Mouse (Mus musculus): ENCODE measurements around the gene Map2k4. TPM values are rescaled to one million over a fixed set of nuclear protein-coding genes. Genes with fewer than 3 reads are reported as not detected.

The Map2k4 gene
- polyA plus RNA-seq, 1 experiment = 18.5 TPM

- 88% methylated on average over 5 of the region's 5 CpGs for WGBS
- TF ChIP-seq POLR2A (IDR thresholded peaks at IDR 0.05; ENCODE audit: control insufficient read depth, extremely low read depth, insufficient read depth, low read length, poor library complexity) = no peak
- TF ChIP-seq CTCF (IDR thresholded peaks at IDR 0.05; ENCODE audit: borderline replicate concordance, control insufficient read depth, extremely low read depth, insufficient read depth, low read length, poor library complexity) = no peak
- H3K36me3 ChIP-seq (ENCODE audit: control insufficient read depth, insufficient read depth, low read length) = no peaks in the 10 kb centered on the region
Observed at GRCm38 (mm10) chr11:65646314-65646713, 141.8 kb downstream of the Map2k4 start.

GRCm38 (mm10) chr11:65644539-65644938, 143.6 kb downstream of the Map2k4 start:
- no peak overlapping the region for H3K27ac ChIP-seq (ENCODE audit: control insufficient read depth, insufficient read depth, low read length)
- no peaks in the 10 kb centered on the region for H3K36me3 ChIP-seq (ENCODE audit: control insufficient read depth, insufficient read depth, low read length)
- no peak overlapping the region for H3K4me3 ChIP-seq (ENCODE audit: control insufficient read depth, insufficient read depth, low read length)
- WGBS = 68% methylated on average over 4 of the region's 4 CpGs
- no peaks in the 10 kb centered on the region for H3K27me3 ChIP-seq (ENCODE audit: control insufficient read depth, insufficient read depth, low read length)
- DNase-seq = no peak
- TF ChIP-seq CTCF (IDR thresholded peaks at IDR 0.05; ENCODE audit: borderline replicate concordance, control insufficient read depth, extremely low read depth, insufficient read depth, low read length, poor library complexity) (no peak), POLR2A (IDR thresholded peaks at IDR 0.05; ENCODE audit: control insufficient read depth, extremely low read depth, insufficient read depth, low read length, poor library complexity) (no peak)
- H3K4me1 ChIP-seq (replicated peaks; ENCODE audit: control insufficient read depth, insufficient read depth, low read length) = no peaks in the 10 kb centered on the region

More at GRCm38 (mm10) chr11:65646314-65646713, 141.8 kb downstream of the Map2k4 start:
- no peak overlapping the region for H3K27ac ChIP-seq (ENCODE audit: control insufficient read depth, insufficient read depth, low read length)
- DNase-seq = no peak
- no peaks in the 10 kb centered on the region for H3K4me1 ChIP-seq (replicated peaks; ENCODE audit: control insufficient read depth, insufficient read depth, low read length)
- H3K4me3 ChIP-seq (ENCODE audit: control insufficient read depth, insufficient read depth, low read length) = no peak overlapping the region
- no peaks in the 10 kb centered on the region for H3K27me3 ChIP-seq (ENCODE audit: control insufficient read depth, insufficient read depth, low read length)

- Histone ChIP-seq H3K4me3 (ENCODE audit: control insufficient read depth, insufficient read depth, low read length) (no peak overlapping the region), H3K4me1 (replicated peaks; ENCODE audit: control insufficient read depth, insufficient read depth, low read length) (no peaks in the 10 kb centered on the region), H3K36me3 (ENCODE audit: control insufficient read depth, insufficient read depth, low read length) (no peaks in the 10 kb centered on the region), H3K27ac (ENCODE audit: control insufficient read depth, insufficient read depth, low read length) (no peak overlapping the region), H3K27me3 (ENCODE audit: control insufficient read depth, insufficient read depth, low read length) (no peaks in the 10 kb centered on the region)
- DNase-seq = no peak
- 91% methylated on average over 6 of the region's 6 CpGs for WGBS
- TF ChIP-seq POLR2A (IDR thresholded peaks at IDR 0.05; ENCODE audit: control insufficient read depth, extremely low read depth, insufficient read depth, low read length, poor library complexity) (no peak), CTCF (IDR thresholded peaks at IDR 0.05; ENCODE audit: borderline replicate concordance, control insufficient read depth, extremely low read depth, insufficient read depth, low read length, poor library complexity) (no peak)
Observed at GRCm38 (mm10) chr11:65640261-65640660, 147.8 kb downstream of the Map2k4 start.

Other genes starting within 250 kb of the Map2k4 start
- gene Zkscan6, start 18.9 kb upstream of the Map2k4 start, polyA plus RNA-seq (2012; rRNA removed) = 7.6 TPM in 2 replicates

Measured in thymus, adult 2 months (tissue).